Mouse (Mus musculus): ENCODE results near the gene Akap5. TPM values are rescaled to one million over a fixed set of nuclear protein-coding genes. Genes with fewer than 3 reads are reported as not detected.

The Akap5 gene
- polyA plus RNA-seq (2014; fragmentation: Nextera tagmentation; extraction: Ambion mirVana) = 3.0 and 4.4 TPM in 2 replicates

DNA sequence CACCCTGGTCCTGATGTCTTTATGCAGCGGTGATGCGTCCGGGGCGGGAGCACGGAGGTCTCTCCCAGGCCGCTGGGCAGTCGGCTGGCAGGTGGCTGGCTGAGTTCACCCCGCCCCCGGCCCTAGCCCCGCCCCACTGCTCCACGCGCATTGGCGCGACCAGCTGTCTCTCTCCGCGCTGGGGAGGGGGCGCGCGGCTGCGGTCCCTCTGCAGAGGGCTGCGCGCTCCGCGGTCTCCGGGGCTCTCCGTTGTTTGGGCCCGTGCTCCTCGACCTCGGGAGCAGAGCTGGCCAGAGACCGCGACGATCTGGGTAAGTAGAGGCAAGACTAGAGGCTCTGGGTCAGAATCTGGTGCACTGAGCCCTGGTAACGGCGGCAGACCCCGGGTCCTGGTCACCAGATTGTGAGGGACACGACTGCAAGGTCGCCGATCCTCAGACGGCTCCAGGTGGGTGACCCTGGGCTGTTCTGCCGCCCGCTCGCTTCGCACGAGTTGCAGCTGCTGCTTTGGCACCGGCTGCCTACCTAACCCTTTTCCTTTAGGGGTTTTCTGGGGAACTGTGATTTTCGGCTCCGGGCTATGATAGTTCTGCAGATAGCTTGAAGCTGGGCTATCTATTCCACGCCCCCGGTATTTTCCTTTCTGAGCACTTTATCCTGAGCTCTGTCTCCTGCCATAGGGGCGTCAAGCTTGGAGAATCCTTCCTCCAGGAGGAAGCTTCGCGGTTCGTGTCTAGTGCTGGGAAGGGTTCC, at the start of gene Akap5:
Gene Akap5 (plus strand): TSS at position 213 of the 753 bp plus-strand sequence.
- H3K4me2 ChIP-seq (ENCODE audit: low read length) = peak within 1 kb of the TSS; percentile 87
- WGBS = 2% methylated on average over 51 of the region's 53 CpGs
- peak within 1 kb of the TSS; percentile 11; the same call in 1 of the 2 replicates for H3K27ac ChIP-seq (ENCODE audit: low read depth, low read length)
- DNase-seq (ENCODE audit: low spot score) (peak; percentile 83), ATAC-seq (peak; percentile 99)
- H3K4me1 ChIP-seq (ENCODE audit: control insufficient read depth, insufficient read depth, low read length) = no peaks in the 10 kb centered on the region
- H3K36me3 ChIP-seq (ENCODE audit: control insufficient read depth, insufficient read depth, low read length) = peaks cover 21% of the 10 kb centered on the region
- H3K9ac ChIP-seq (ENCODE audit: low read length) = peak within 1 kb of the TSS; percentile 83
- H3K27me3 ChIP-seq (replicated peaks; ENCODE audit: control insufficient read depth, insufficient read depth, low read length) = no peaks in the 10 kb centered on the region
- no peaks in the 10 kb centered on the region for H3K9me3 ChIP-seq (replicated peaks; ENCODE audit: control insufficient read depth, low read length)
- peak within 1 kb of the TSS; percentile 62 for H3K4me3 ChIP-seq (ENCODE audit: low read depth, low read length)

DNA sequence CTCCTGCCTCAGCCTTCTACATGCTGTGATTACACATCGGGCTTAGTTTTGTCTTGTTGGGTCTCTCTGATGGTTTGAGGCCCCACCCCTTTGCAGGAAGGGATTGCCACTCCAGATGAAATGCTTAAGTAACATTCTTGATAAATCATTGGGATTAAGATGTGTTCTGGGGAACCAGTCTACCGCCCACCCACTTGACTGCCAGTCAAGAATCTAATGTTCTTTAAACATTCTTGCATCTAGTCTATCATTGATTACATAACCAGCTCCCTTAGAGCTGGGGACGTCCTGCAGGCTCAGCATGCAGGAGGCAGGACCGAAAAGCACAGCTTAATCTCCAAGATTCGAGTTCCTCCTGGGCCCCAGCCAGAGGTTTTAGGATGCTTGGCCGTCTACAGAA, 46.5 kb upstream of the Akap5 start:
- H3K36me3 ChIP-seq (ENCODE audit: control insufficient read depth, insufficient read depth, low read length) = peaks cover 11% of the 10 kb centered on the region; the same call in 1 of the 2 replicates
- H3K9me3 ChIP-seq (replicated peaks; ENCODE audit: control insufficient read depth, low read length) = no peaks in the 10 kb centered on the region
- H3K4me1 ChIP-seq (ENCODE audit: control insufficient read depth, insufficient read depth, low read length) = peaks cover 4% of the 10 kb centered on the region; the same call in 1 of the 2 replicates
- H3K4me3 ChIP-seq (ENCODE audit: low read depth, low read length) = no peak overlapping the region
- H3K4me2 ChIP-seq (ENCODE audit: low read length) = no peak overlapping the region
- no peaks in the 10 kb centered on the region for H3K27me3 ChIP-seq (replicated peaks; ENCODE audit: control insufficient read depth, insufficient read depth, low read length)
- ATAC-seq (no peak), DNase-seq (ENCODE audit: low spot score) (no peak)
- WGBS = 83% methylated on average over 6 of the region's 6 CpGs
- no peak overlapping the region for H3K27ac ChIP-seq (ENCODE audit: low read depth, low read length)
- no peak overlapping the region for H3K9ac ChIP-seq (ENCODE audit: low read length)

DNA sequence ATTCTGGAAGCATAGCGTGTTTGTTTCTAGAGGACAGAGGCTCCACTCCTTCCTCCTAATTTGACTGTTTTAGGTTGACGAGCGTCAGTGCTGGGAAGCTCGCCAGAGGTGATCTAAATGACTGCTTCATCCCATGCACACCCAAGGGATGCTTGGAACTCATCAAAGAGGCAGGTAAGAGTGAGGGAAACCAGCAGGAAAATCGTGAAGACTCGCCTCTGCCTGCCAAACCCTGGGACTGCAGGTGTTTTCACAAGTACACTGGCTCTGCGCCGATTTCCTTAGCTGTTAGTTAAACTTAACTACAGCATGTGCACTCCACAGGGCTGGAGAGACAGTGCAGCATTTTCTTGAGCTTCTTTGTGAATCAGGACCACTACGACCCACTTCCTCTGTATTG, 44.1 kb upstream of the Akap5 start:
- H3K4me1 ChIP-seq (ENCODE audit: control insufficient read depth, insufficient read depth, low read length) = peaks cover 4% of the 10 kb centered on the region; the same call in 1 of the 2 replicates
- no peaks in the 10 kb centered on the region for H3K27me3 ChIP-seq (replicated peaks; ENCODE audit: control insufficient read depth, insufficient read depth, low read length)
- H3K9ac ChIP-seq (ENCODE audit: low read length) = no peak overlapping the region
- H3K4me3 ChIP-seq (ENCODE audit: low read depth, low read length) = no peak overlapping the region
- H3K36me3 ChIP-seq (ENCODE audit: control insufficient read depth, insufficient read depth, low read length) = peaks cover 19% of the 10 kb centered on the region
- 71% methylated on average over 9 of the region's 9 CpGs for WGBS
- no peak overlapping the region for H3K4me2 ChIP-seq (ENCODE audit: low read length)
- ATAC-seq (no peak), DNase-seq (ENCODE audit: low spot score) (no peak)
- no peaks in the 10 kb centered on the region for H3K9me3 ChIP-seq (replicated peaks; ENCODE audit: control insufficient read depth, low read length)
- no peak overlapping the region for H3K27ac ChIP-seq (ENCODE audit: low read depth, low read length)

DNA sequence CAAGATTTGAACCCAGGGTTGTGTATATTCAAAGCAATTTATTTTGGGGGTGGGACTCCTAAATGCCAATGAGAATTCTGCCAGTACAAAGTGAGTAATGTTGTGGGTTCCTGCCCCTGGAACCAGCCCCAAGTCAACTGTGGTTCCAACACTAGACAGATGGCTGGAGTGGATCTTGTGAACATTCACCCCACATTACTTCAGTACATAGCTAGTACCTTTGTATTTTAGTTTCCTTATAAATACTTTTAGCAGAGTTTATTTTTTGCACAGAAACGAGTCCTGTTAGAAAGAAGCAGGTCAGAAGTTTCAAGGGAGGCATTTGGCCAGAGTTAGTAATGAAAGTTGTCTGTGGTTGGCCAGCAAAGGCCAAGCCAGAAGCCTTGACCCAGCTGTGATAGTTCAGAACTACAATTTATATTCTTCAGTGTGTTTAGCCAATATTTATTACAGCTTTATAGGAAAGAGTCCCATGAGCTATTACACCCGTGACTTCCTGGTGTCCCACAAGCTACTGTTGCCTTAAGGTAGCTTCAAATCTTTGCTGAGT, 43.5 kb upstream of the Akap5 start:
- Histone ChIP-seq H3K4me3 (ENCODE audit: low read depth, low read length) (no peak overlapping the region), H3K27me3 (replicated peaks; ENCODE audit: control insufficient read depth, insufficient read depth, low read length) (no peaks in the 10 kb centered on the region), H3K27ac (ENCODE audit: low read depth, low read length) (no peak overlapping the region), H3K4me1 (ENCODE audit: control insufficient read depth, insufficient read depth, low read length) (peaks cover 4% of the 10 kb centered on the region; the same call in 1 of the 2 replicates), H3K9ac (ENCODE audit: low read length) (no peak overlapping the region), H3K36me3 (ENCODE audit: control insufficient read depth, insufficient read depth, low read length) (peaks cover 19% of the 10 kb centered on the region), H3K4me2 (ENCODE audit: low read length) (no peak overlapping the region), H3K9me3 (replicated peaks; ENCODE audit: control insufficient read depth, low read length) (no peaks in the 10 kb centered on the region)
- ATAC-seq (no peak), DNase-seq (ENCODE audit: low spot score) (no peak)
- WGBS = 88% methylated on average over 2 of the region's 2 CpGs

DNA sequence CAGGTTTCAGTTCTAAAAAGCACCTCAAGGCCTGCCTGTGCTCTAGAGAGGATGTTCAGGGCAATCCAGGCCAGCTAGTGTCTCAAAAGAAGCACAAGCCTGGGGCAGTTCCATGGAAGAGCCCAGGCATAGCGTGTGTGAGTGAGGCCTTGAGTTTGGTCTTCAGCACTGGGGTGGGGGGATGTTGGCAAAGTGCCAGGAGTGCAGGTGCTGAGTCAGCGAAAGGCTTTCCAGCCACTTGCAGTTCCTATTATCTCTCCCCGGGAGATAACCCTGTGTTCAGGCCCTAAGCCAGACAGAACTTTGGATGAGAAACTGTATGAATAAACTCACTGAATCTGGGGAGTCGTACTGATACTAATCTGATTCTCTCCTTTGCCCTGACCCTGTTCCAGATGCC, 42.6 kb upstream of the Akap5 start:
- Histone ChIP-seq H3K4me3 (ENCODE audit: low read depth, low read length) (no peak overlapping the region), H3K4me1 (ENCODE audit: control insufficient read depth, insufficient read depth, low read length) (peaks cover 4% of the 10 kb centered on the region; the same call in 1 of the 2 replicates), H3K9ac (ENCODE audit: low read length) (no peak overlapping the region), H3K36me3 (ENCODE audit: control insufficient read depth, insufficient read depth, low read length) (peaks cover 19% of the 10 kb centered on the region), H3K27me3 (replicated peaks; ENCODE audit: control insufficient read depth, insufficient read depth, low read length) (no peaks in the 10 kb centered on the region), H3K27ac (ENCODE audit: low read depth, low read length) (no peak overlapping the region), H3K9me3 (replicated peaks; ENCODE audit: control insufficient read depth, low read length) (no peaks in the 10 kb centered on the region), H3K4me2 (ENCODE audit: low read length) (no peak overlapping the region)
- WGBS = 26% methylated on average over 4 of the region's 4 CpGs
- DNase-seq (ENCODE audit: low spot score) (peak; percentile 53), ATAC-seq (peak; percentile 40)

DNA sequence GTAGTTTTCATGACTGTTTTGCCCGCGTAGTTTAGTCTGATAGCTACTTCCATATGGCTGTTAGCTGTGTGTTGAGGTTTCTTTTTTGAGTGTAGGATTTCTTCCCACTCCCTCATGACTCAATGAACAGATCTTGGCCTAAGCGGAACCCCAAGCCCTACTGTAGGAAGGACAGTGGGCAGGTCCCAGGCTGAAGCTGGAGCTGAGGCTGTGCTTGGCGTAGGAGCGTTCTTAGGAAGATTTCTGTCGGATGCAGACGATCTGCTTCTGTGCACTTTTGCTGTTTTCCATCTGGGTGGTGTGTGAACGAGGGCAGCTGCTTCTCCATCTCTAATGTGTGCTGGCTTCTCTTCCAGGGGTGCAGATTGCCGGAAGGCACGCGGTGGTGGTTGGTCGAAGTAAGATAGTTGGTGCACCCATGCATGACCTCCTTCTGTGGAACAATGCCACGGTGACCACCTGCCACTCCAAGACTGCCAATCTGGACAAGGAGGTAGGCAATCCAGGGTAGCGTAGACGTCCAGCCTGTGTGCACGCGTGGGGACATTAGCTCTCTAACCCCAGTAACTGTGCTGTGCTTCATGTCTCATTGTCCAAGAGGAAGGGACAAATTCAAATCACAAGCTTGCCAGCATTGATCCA, 42.0 kb upstream of the Akap5 start:
- no peak overlapping the region for H3K27ac ChIP-seq (ENCODE audit: low read depth, low read length)
- no peak overlapping the region for H3K4me3 ChIP-seq (ENCODE audit: low read depth, low read length)
- no peaks in the 10 kb centered on the region for H3K9me3 ChIP-seq (replicated peaks; ENCODE audit: control insufficient read depth, low read length)
- DNase-seq (ENCODE audit: low spot score) (no peak), ATAC-seq (no peak)
- H3K4me1 ChIP-seq (ENCODE audit: control insufficient read depth, insufficient read depth, low read length) = peaks cover 7% of the 10 kb centered on the region
- H3K27me3 ChIP-seq (replicated peaks; ENCODE audit: control insufficient read depth, insufficient read depth, low read length) = no peaks in the 10 kb centered on the region
- H3K4me2 ChIP-seq (ENCODE audit: low read length) = no peak overlapping the region
- WGBS = 88% methylated on average over 17 of the region's 17 CpGs
- no peak overlapping the region for H3K9ac ChIP-seq (ENCODE audit: low read length)
- H3K36me3 ChIP-seq (ENCODE audit: control insufficient read depth, insufficient read depth, low read length) = peaks cover 19% of the 10 kb centered on the region

DNA sequence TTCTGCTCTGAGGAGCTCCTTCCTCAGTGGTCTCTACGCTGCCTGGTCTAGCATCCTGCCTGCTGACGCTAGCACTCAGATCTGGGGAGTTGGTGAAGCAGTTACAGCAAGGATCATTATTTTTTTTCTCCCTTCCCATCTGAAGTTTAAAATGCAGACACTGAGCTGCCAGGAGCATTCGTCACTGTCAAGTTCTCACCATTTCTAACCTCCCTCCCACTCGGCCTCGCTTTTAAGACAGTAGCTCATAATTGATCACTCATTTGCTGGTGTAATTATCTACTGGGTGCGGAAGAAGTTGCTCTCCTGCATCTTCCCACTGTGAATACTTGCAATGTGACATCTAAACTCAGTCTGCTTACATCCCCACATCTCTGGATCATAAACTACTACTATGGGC, 39.3 kb upstream of the Akap5 start:
- Histone ChIP-seq H3K27ac (ENCODE audit: low read depth, low read length) (no peak overlapping the region), H3K4me2 (ENCODE audit: low read length) (no peak overlapping the region), H3K4me3 (ENCODE audit: low read depth, low read length) (no peak overlapping the region), H3K9ac (ENCODE audit: low read length) (no peak overlapping the region), H3K36me3 (ENCODE audit: control insufficient read depth, insufficient read depth, low read length) (peaks cover 21% of the 10 kb centered on the region), H3K4me1 (ENCODE audit: control insufficient read depth, insufficient read depth, low read length) (peaks cover 14% of the 10 kb centered on the region), H3K9me3 (replicated peaks; ENCODE audit: control insufficient read depth, low read length) (no peaks in the 10 kb centered on the region), H3K27me3 (replicated peaks; ENCODE audit: control insufficient read depth, insufficient read depth, low read length) (no peaks in the 10 kb centered on the region)
- 91% methylated on average over 6 of the region's 6 CpGs for WGBS
- ATAC-seq = no peak
- DNase-seq (ENCODE audit: low spot score) = no peak

DNA sequence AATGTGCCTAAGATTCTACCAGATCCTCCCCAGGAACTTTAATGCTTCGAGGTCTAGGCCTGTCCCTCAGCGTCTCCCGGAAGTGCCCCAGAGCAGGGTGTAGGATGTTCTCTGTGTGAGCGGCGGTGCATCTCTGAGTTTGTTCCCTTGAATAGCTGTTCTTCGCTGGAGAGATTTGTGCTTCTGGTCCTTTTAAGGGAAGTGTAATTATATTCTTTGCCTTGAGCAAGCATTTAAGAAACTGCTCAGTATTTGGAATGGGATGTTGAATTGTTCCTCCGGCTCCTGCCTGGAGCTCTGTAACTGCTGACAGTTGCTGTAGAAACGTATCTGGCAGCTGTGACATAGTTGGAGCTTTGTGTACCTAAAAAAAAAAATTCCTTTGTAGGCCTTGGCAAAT, 36.7 kb upstream of the Akap5 start:
- peak; percentile 70 for ATAC-seq
- 13% methylated on average over 8 of the region's 8 CpGs for WGBS
- Histone ChIP-seq H3K4me2 (ENCODE audit: low read length) (no peak overlapping the region), H3K27me3 (replicated peaks; ENCODE audit: control insufficient read depth, insufficient read depth, low read length) (no peaks in the 10 kb centered on the region), H3K9ac (ENCODE audit: low read length) (0 out of 2 replicates have a peak overlapping the region, but pooled peaks have one; percentile 10), H3K4me1 (ENCODE audit: control insufficient read depth, insufficient read depth, low read length) (peaks cover 10% of the 10 kb centered on the region), H3K9me3 (replicated peaks; ENCODE audit: control insufficient read depth, low read length) (no peaks in the 10 kb centered on the region), H3K36me3 (ENCODE audit: control insufficient read depth, insufficient read depth, low read length) (peaks cover 36% of the 10 kb centered on the region), H3K27ac (ENCODE audit: low read depth, low read length) (peak overlapping the region; percentile 77), H3K4me3 (ENCODE audit: low read depth, low read length) (no peak overlapping the region)
- peak; percentile 80 for DNase-seq (ENCODE audit: low spot score)

Measured in forebrain, embryonic 14.5 days (tissue).